Mouse (Mus musculus): ENCODE measurements around the gene Rnf213. TPM values are rescaled to one million over a fixed set of nuclear protein-coding genes. Genes with fewer than 3 reads are reported as not detected.
A peak's percentile ranks its signal among the peaks of the same experiment; 100 is the strongest.

The Rnf213 gene
- polyA plus RNA-seq, 1 experiment from 2014 or later, result 1.8 TPM

DNA sequence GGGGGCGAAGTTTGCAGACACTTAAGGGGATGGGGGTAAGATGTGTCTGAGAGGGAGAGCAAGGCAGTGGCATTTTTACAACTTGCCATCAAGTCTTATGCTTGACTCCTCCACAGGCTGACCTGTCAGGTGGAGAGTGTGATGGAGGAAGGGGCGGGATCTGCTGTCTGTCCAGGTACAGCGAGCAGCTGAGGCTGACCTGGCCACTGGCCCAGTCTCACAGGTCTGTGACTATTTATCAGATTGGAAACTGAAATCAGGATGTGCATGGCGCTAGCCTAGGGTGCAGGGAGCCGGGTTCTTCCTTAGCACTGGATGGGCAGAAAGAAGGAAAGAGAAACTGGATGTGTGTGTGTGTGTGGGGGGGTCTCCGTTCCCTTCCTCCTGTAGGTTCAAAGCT lies 1.3 kb downstream of the Rnf213 start:
- H3K9me3 ChIP-seq (ENCODE audit: control insufficient read depth, low read length), result no peaks in the 10 kb centered on the region
- H3K4me2 ChIP-seq (ENCODE audit: low read depth, low read length, severe bottlenecking), result no peak overlapping the region
- H3K4me3 ChIP-seq (ENCODE audit: low read depth, low read length), result no peak overlapping the region
- no peak for DNase-seq (ENCODE audit: low spot score)
- no peak overlapping the region for H3K27ac ChIP-seq (ENCODE audit: low read depth, low read length)
- peaks cover 8% of the 10 kb centered on the region for H3K4me1 ChIP-seq (replicated peaks; ENCODE audit: control insufficient read depth, insufficient read depth, low read length)
- no peaks in the 10 kb centered on the region for H3K36me3 ChIP-seq (ENCODE audit: control insufficient read depth, insufficient read depth, low read length)
- WGBS, result 61% methylated on average over 6 of the region's 6 CpGs
- peaks cover 64% of the 10 kb centered on the region for H3K27me3 ChIP-seq (ENCODE audit: control insufficient read depth, insufficient read depth, low read length)
- H3K9ac ChIP-seq (ENCODE audit: low read length), result no peak overlapping the region
- no peak for ATAC-seq (replicated peaks; ENCODE audit: low FRiP score)

DNA sequence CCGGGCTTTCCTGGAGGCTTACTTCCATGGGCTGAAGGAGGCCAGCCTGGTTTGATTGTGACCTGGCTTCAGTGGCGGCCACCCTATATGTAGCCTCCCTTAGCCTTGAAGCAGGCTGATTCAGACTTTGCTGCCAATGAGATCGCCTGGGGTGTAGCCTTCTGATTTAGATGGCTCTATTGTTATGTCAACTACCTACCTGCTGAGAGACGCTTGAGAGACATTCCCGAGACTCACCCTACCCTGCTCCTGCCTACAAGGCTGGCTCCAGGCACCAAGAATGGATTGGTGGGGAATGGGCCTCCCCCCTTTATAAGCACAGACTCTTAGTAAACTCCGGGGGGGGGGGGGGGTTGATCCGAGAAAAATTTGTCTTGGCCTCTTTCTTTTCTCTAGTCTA lies 2.5 kb downstream of the Rnf213 start:
- H3K9ac ChIP-seq (ENCODE audit: low read length), result no peak overlapping the region
- peaks cover 6% of the 10 kb centered on the region for H3K4me1 ChIP-seq (replicated peaks; ENCODE audit: control insufficient read depth, insufficient read depth, low read length)
- H3K9me3 ChIP-seq (ENCODE audit: control insufficient read depth, low read length), result no peaks in the 10 kb centered on the region
- H3K4me2 ChIP-seq (ENCODE audit: low read depth, low read length, severe bottlenecking), result no peak overlapping the region
- ATAC-seq (replicated peaks; ENCODE audit: low FRiP score) (no peak), DNase-seq (ENCODE audit: low spot score) (no peak)
- H3K4me3 ChIP-seq (ENCODE audit: low read depth, low read length), result no peak overlapping the region
- peaks cover 54% of the 10 kb centered on the region for H3K27me3 ChIP-seq (ENCODE audit: control insufficient read depth, insufficient read depth, low read length)
- no peaks in the 10 kb centered on the region for H3K36me3 ChIP-seq (ENCODE audit: control insufficient read depth, insufficient read depth, low read length)
- 4% methylated on average over 7 of the region's 7 CpGs for WGBS
- H3K27ac ChIP-seq (ENCODE audit: low read depth, low read length), result no peak overlapping the region

DNA sequence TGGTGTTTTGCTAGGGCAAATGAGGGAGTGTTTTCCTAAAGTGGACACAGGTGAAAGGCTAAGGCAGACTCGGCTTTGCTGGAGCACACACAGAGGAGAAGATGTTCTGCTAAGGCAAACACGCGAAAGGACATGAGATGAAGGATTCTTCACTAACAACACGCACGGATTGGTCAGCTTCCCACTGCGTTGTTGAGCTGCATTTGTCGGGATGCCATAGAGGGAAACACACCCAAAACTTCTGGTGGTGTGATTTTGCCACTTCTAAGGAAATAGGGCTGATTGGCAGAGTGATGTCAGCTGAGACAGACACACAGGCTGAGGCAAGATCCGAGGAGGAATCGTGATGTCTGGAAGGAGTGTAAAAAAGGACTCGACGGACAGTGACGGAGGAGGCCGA lies 3.0 kb downstream of the Rnf213 start:
- Histone ChIP-seq H3K4me3 (ENCODE audit: low read depth, low read length) (no peak overlapping the region), H3K9me3 (ENCODE audit: control insufficient read depth, low read length) (no peaks in the 10 kb centered on the region), H3K27me3 (ENCODE audit: control insufficient read depth, insufficient read depth, low read length) (peaks cover 49% of the 10 kb centered on the region), H3K27ac (ENCODE audit: low read depth, low read length) (no peak overlapping the region), H3K4me2 (ENCODE audit: low read depth, low read length, severe bottlenecking) (no peak overlapping the region), H3K9ac (ENCODE audit: low read length) (no peak overlapping the region), H3K36me3 (ENCODE audit: control insufficient read depth, insufficient read depth, low read length) (no peaks in the 10 kb centered on the region), H3K4me1 (replicated peaks; ENCODE audit: control insufficient read depth, insufficient read depth, low read length) (peaks cover 2% of the 10 kb centered on the region)
- 17% methylated on average over 13 of the region's 13 CpGs for WGBS
- no peak for ATAC-seq (replicated peaks; ENCODE audit: low FRiP score)
- no peak for DNase-seq (ENCODE audit: low spot score)

DNA sequence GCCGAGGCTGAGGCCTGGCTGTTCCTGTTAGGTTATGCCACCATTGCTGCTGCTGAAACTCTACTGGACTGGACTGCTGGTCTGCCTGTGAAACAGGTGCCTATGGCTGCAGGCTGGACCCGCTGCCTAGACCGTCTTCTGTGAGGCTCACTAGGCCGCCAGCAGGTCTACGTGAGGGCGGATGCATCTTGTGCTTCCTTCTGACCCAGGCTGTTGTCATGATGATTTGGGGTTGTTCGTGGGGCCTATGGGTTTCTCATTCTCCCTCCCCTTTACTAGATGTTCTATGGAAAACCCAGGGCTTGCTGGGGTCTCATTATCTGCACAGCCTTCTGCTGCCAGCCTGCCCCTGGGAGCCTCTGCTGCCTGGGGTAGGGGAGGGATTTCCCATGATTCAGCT lies 3.6 kb downstream of the Rnf213 start:
- no peak for ATAC-seq (replicated peaks; ENCODE audit: low FRiP score)

DNA sequence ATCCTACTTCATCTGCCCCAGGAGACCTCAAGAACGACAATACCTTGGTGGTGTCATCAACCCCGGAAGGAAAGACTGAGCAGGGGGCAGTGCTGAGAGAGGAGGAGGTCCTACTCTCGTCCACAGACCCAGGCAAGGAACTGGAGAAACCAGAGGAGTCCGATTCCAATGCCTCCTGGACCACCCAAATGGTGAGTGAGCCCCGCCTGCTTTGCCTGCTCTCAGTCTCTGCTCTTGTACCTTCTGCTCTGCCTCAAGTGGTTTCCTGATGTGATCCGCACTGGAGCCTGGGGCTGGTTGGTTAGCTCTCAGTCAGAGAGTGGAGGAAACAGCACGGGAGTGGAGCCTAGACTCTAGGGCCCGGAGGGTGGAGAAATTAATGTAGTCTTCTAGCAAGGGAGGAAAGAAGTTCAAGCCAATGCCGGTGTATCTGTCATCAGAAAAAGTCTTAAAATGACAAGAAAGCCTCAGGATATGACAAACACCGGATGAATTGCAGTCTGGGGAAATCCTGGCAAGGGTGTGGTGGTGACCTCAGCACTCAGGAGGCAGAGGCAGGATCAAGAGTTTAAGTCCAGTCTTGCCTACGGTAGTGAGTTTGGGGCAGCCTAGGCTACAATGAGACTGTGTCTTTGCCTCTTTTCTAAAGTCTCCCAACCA lies 9.7 kb downstream of the Rnf213 start:
- no peak overlapping the region for H3K27ac ChIP-seq (ENCODE audit: low read depth, low read length)
- no peaks in the 10 kb centered on the region for H3K36me3 ChIP-seq (ENCODE audit: control insufficient read depth, insufficient read depth, low read length)
- DNase-seq (ENCODE audit: low spot score) (no peak), ATAC-seq (replicated peaks; ENCODE audit: low FRiP score) (no peak)
- no peaks in the 10 kb centered on the region for H3K4me1 ChIP-seq (replicated peaks; ENCODE audit: control insufficient read depth, insufficient read depth, low read length)
- H3K4me3 ChIP-seq (ENCODE audit: low read depth, low read length), result no peak overlapping the region
- no peaks in the 10 kb centered on the region for H3K27me3 ChIP-seq (ENCODE audit: control insufficient read depth, insufficient read depth, low read length)
- H3K9ac ChIP-seq (ENCODE audit: low read length), result no peak overlapping the region
- H3K9me3 ChIP-seq (ENCODE audit: control insufficient read depth, low read length), result no peaks in the 10 kb centered on the region
- 54% methylated on average over 11 of the region's 11 CpGs for WGBS
- H3K4me2 ChIP-seq (ENCODE audit: low read depth, low read length, severe bottlenecking), result no peak overlapping the region

More for the DNA sequence above, 3.6 kb downstream of the Rnf213 start:
- no peak overlapping the region for H3K9ac ChIP-seq (ENCODE audit: low read length)
- H3K9me3 ChIP-seq (ENCODE audit: control insufficient read depth, low read length), result no peaks in the 10 kb centered on the region
- no peak overlapping the region for H3K4me2 ChIP-seq (ENCODE audit: low read depth, low read length, severe bottlenecking)
- peak; percentile 47 for DNase-seq (ENCODE audit: low spot score)
- H3K4me1 ChIP-seq (replicated peaks; ENCODE audit: control insufficient read depth, insufficient read depth, low read length), result peaks cover 2% of the 10 kb centered on the region; the same call in 1 of the 2 replicates
- no peaks in the 10 kb centered on the region for H3K36me3 ChIP-seq (ENCODE audit: control insufficient read depth, insufficient read depth, low read length)
- no peak overlapping the region for H3K4me3 ChIP-seq (ENCODE audit: low read depth, low read length)
- H3K27me3 ChIP-seq (ENCODE audit: control insufficient read depth, insufficient read depth, low read length), result peaks cover 44% of the 10 kb centered on the region
- 49% methylated on average over 7 of the region's 7 CpGs for WGBS
- no peak overlapping the region for H3K27ac ChIP-seq (ENCODE audit: low read depth, low read length)

DNA sequence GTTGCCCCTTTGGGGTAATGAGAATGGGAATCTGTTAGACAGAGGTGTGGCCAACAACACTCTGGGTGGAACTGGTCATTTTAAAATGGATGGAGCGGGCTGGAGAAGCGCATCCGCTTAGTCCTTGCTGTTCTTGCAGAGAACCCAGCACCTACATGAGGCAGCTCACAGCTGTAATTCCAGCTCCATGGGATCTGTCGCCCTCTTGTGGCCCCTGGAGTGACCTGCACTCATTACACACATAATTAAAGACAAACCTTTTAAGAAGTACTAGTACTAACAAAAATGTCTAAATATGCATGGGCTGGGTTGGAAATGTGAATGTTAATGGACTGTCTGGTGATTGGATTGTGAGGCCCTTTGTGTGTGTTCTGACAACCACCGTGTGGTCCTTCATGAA lies 11.7 kb downstream of the Rnf213 start:
- no peak overlapping the region for H3K9ac ChIP-seq (ENCODE audit: low read length)
- no peak overlapping the region for H3K27ac ChIP-seq (ENCODE audit: low read depth, low read length)
- H3K9me3 ChIP-seq (ENCODE audit: control insufficient read depth, low read length), result no peaks in the 10 kb centered on the region
- 57% methylated on average over 5 of the region's 5 CpGs for WGBS
- DNase-seq (ENCODE audit: low spot score) (peak; percentile 66), ATAC-seq (replicated peaks; ENCODE audit: low FRiP score) (no peak)
- H3K4me2 ChIP-seq (ENCODE audit: low read depth, low read length, severe bottlenecking), result no peak overlapping the region
- no peaks in the 10 kb centered on the region for H3K27me3 ChIP-seq (ENCODE audit: control insufficient read depth, insufficient read depth, low read length)
- H3K36me3 ChIP-seq (ENCODE audit: control insufficient read depth, insufficient read depth, low read length), result no peaks in the 10 kb centered on the region
- H3K4me3 ChIP-seq (ENCODE audit: low read depth, low read length), result no peak overlapping the region
- H3K4me1 ChIP-seq (replicated peaks; ENCODE audit: control insufficient read depth, insufficient read depth, low read length), result no peaks in the 10 kb centered on the region

DNA sequence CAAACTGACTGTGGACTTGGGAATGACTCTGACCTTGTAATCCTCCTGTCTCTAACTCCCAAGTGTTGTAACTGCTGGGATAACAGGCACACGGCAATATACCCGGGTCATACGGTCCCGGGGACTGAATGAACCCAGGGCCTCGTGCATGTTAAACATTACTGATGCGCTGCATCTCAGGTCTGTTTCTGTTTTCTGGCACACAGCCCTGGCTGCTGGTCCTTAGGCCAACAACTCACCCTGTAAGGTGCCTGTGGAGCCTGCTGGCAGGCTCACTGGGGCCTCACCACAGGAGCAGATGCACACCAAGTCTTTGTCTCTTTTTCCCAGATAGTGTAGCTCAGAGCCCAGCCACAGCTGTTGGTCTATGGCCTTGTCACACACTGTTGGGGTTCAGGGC lies 14.5 kb downstream of the Rnf213 start:
- H3K4me3 ChIP-seq (ENCODE audit: low read depth, low read length), result no peak overlapping the region
- H3K36me3 ChIP-seq (ENCODE audit: control insufficient read depth, insufficient read depth, low read length), result no peaks in the 10 kb centered on the region
- H3K4me1 ChIP-seq (replicated peaks; ENCODE audit: control insufficient read depth, insufficient read depth, low read length), result no peaks in the 10 kb centered on the region
- no peak for ATAC-seq (replicated peaks; ENCODE audit: low FRiP score)
- H3K27ac ChIP-seq (ENCODE audit: low read depth, low read length), result no peak overlapping the region
- no peak for DNase-seq (ENCODE audit: low spot score)
- WGBS, result 96% methylated on average over 6 of the region's 6 CpGs
- no peaks in the 10 kb centered on the region for H3K9me3 ChIP-seq (ENCODE audit: control insufficient read depth, low read length)
- no peaks in the 10 kb centered on the region for H3K27me3 ChIP-seq (ENCODE audit: control insufficient read depth, insufficient read depth, low read length)
- H3K9ac ChIP-seq (ENCODE audit: low read length), result no peak overlapping the region
- no peak overlapping the region for H3K4me2 ChIP-seq (ENCODE audit: low read depth, low read length, severe bottlenecking)

DNA sequence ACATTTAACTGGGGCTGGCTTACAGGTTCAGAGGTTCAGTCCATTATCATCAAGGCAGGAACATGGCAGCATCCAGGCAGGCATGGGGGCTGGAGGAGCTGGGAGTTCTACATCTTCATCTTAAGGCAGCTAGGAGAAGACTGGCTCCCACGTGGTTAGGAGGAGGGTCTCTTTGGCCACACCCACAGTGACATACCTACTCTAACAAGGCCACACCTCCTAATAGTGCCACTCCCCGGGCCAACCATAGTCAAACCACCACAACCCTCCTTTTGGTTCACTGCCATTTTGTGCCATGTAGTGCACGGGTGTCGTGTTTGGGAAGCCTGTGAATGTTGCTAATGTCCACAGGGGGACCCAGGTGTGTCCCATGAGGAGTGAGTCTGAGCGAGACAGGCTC lies 15.1 kb downstream of the Rnf213 start:
- Histone ChIP-seq H3K4me3 (ENCODE audit: low read depth, low read length) (no peak overlapping the region), H3K4me1 (replicated peaks; ENCODE audit: control insufficient read depth, insufficient read depth, low read length) (no peaks in the 10 kb centered on the region), H3K27ac (ENCODE audit: low read depth, low read length) (no peak overlapping the region), H3K9me3 (ENCODE audit: control insufficient read depth, low read length) (no peaks in the 10 kb centered on the region), H3K4me2 (ENCODE audit: low read depth, low read length, severe bottlenecking) (no peak overlapping the region), H3K9ac (ENCODE audit: low read length) (no peak overlapping the region), H3K36me3 (ENCODE audit: control insufficient read depth, insufficient read depth, low read length) (no peaks in the 10 kb centered on the region), H3K27me3 (ENCODE audit: control insufficient read depth, insufficient read depth, low read length) (no peaks in the 10 kb centered on the region)
- ATAC-seq (replicated peaks; ENCODE audit: low FRiP score) (no peak), DNase-seq (ENCODE audit: low spot score) (no peak)
- 54% methylated on average over 5 of the region's 5 CpGs for WGBS

DNA sequence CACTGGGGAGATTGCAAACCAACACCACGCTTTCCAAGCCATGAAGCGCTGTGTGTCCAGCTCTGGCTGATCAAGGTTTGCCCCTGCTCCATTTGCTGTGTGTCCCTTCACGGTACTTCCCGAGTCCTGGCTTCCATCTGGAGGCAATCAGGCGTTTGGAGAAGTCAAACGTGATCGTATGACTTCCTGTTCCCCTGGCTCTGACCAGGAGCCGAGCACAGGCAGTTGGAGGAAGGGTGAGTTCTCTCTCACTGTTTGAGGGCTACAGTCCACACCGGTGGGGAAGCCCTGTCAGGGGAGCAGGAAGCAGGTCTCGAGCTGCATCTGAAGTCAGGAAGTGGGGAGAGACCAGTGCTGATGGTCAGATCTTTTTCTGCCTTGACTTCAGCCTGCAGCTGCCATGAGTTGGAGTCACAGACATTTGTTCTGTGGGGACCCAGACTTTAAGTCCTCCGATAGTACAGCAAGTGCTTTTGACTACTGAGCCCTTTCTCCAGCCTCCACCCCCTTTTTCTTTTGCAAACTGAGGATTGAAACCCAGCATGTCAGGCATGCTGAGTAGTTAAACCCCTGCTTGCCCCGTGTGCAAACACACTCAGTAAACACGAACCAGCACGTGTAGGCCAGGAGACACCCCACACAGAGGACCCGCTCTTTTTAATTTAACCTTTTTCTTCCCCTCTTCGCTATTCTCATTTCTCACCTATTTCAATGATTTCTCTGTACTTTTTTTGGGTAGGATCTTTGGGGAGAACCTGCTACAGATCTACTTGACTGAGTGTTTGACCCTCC lies 26.6 kb downstream of the Rnf213 start:
- 71% methylated on average over 16 of the region's 16 CpGs for WGBS
- H3K27ac ChIP-seq (ENCODE audit: low read depth, low read length), result no peak overlapping the region
- no peak overlapping the region for H3K4me3 ChIP-seq (ENCODE audit: low read depth, low read length)
- H3K9me3 ChIP-seq (ENCODE audit: control insufficient read depth, low read length), result no peaks in the 10 kb centered on the region
- H3K27me3 ChIP-seq (ENCODE audit: control insufficient read depth, insufficient read depth, low read length), result no peaks in the 10 kb centered on the region
- no peaks in the 10 kb centered on the region for H3K36me3 ChIP-seq (ENCODE audit: control insufficient read depth, insufficient read depth, low read length)
- H3K9ac ChIP-seq (ENCODE audit: low read length), result no peak overlapping the region
- ATAC-seq (replicated peaks; ENCODE audit: low FRiP score), result no peak
- H3K4me1 ChIP-seq (replicated peaks; ENCODE audit: control insufficient read depth, insufficient read depth, low read length), result no peaks in the 10 kb centered on the region
- no peak for DNase-seq (ENCODE audit: low spot score)
- H3K4me2 ChIP-seq (ENCODE audit: low read depth, low read length, severe bottlenecking), result no peak overlapping the region

All from forebrain, embryonic 11.5 days (tissue).